Mouse (Mus musculus) CH12.LX (cell line): ENCODE measurements around the gene Cnih3. TPM values are rescaled to one million over a fixed set of nuclear protein-coding genes. Genes with fewer than 3 reads are reported as not detected.

Experiments
- DNase-seq: peaks from one replicate; pipeline ENCODE4 v3.0.0-alpha.2; 2013; ENCODE audit errors: extremely low read depth
- H3K27ac ChIP-seq: 2 replicates; pipeline ENCODE4 v1.5.1; 2012; ENCODE audit warnings: low read depth, mild to moderate bottlenecking, control low read depth, moderate library complexity; ENCODE audit not compliant: insufficient read depth
- H3K27me3 ChIP-seq: replicated peaks from 2 replicates; pipeline ENCODE3; 2012; ENCODE audit warnings: inconsistent platforms
- H3K36me3 ChIP-seq, 2 experiments: replicated peaks in 1 of 2; 2 replicates each; pipeline versions ENCODE3 to v1.6.1; 2012; ENCODE audit warnings: inconsistent platforms in 1 of 2, low read length in 1 of 2, mild to moderate bottlenecking in 1 of 2, mixed read lengths in 1 of 2, moderate library complexity in 1 of 2; ENCODE audit not compliant: control insufficient read depth in 1 of 2, insufficient read depth in 1 of 2
- H3K4me1 ChIP-seq, 2 experiments: 2 replicates each; pipeline ENCODE4 v1.6.1; 2012; ENCODE audit warnings: inconsistent platforms in 1 of 2, moderate library complexity in 1 of 2; ENCODE audit not compliant: insufficient read depth in 2 of 2, control insufficient read depth in 1 of 2
- H3K4me2 ChIP-seq: 2 replicates; pipeline ENCODE4 v1.6.1; 2012; ENCODE audit warnings: low read depth, mild to moderate bottlenecking, control low read depth; ENCODE audit not compliant: poor library complexity, insufficient read depth, severe bottlenecking
- H3K4me3 ChIP-seq, 3 experiments: fragments of 150-350 bp in 1 of 3; sonication (generic) in 1 of 3; replicated peaks in 1 of 3; 2 replicates each; pipeline versions ENCODE3 to v1.5.1; 2011 to 2012; ENCODE audit warnings: low read depth in 2 of 3, low read length in 2 of 3, mild to moderate bottlenecking in 2 of 3, moderate library complexity in 2 of 3, control low read depth in 1 of 3, improper control_type of control experiment in 1 of 3, inconsistent platforms in 1 of 3, mixed read lengths in 1 of 3; ENCODE audit not compliant: poor library complexity in 1 of 3
- H3K79me2 ChIP-seq: replicated peaks from 2 replicates; pipeline ENCODE4 v1.6.1; 2012; ENCODE audit warnings: mild to moderate bottlenecking, moderate library complexity; ENCODE audit not compliant: control insufficient read depth, poor library complexity, insufficient read depth, severe bottlenecking; ENCODE audit errors: extremely low read depth
- H3K9ac ChIP-seq: 2 replicates; pipeline ENCODE4 v1.6.1; 2012; ENCODE audit warnings: low read depth, mild to moderate bottlenecking, control low read depth, moderate library complexity; ENCODE audit not compliant: insufficient read depth
- H3K9me3 ChIP-seq: replicated peaks from 2 replicates; pipeline ENCODE3; 2012; ENCODE audit warnings: low read length, inconsistent platforms, mixed read lengths
- BHLHE40 ChIP-seq: IDR thresholded peaks from 2 replicates; pipeline ENCODE4 v1.6.1; 2011; ENCODE audit warnings: mild to moderate bottlenecking, low read depth, low read length, improper control_type of control experiment
- CHD2 ChIP-seq: IDR thresholded peaks from 2 replicates; pipeline ENCODE4 v1.6.1; 2011; ENCODE audit warnings: low read length, improper control_type of control experiment
- CTCF ChIP-seq, 2 experiments: IDR thresholded peaks in 1 of 2; conservative IDR thresholded peaks in 1 of 2; 2 replicates each; pipeline ENCODE4 v1.5.1; 2011 to 2012; ENCODE audit warnings: low read depth in 2 of 2, low read length in 2 of 2, improper control_type of control experiment in 1 of 2, inconsistent platforms in 1 of 2, mild to moderate bottlenecking in 1 of 2, moderate library complexity in 1 of 2
- E2F4 ChIP-seq: IDR thresholded peaks from 2 replicates; pipeline ENCODE4 v1.6.1; 2011; ENCODE audit warnings: low read depth, low read length, improper control_type of control experiment; ENCODE audit not compliant: insufficient replicate concordance
- ELF1 ChIP-seq: IDR thresholded peaks from 2 replicates; pipeline ENCODE4 v1.6.1; 2014; ENCODE audit warnings: low read depth, mild to moderate bottlenecking, inconsistent platforms, low read length, improper control_type of control experiment
- EP300 ChIP-seq: IDR thresholded peaks from 2 replicates; pipeline ENCODE4 v1.6.1; 2011; ENCODE audit warnings: low read length, improper control_type of control experiment
- IRF4 ChIP-seq: IDR thresholded peaks from 2 replicates; pipeline ENCODE4 v1.6.1; 2014; ENCODE audit warnings: low read depth, mild to moderate bottlenecking, inconsistent platforms, low read length, improper control_type of control experiment
- JUN ChIP-seq: IDR thresholded peaks from 2 replicates; pipeline ENCODE4 v1.6.1; 2011; ENCODE audit warnings: low read depth, mild to moderate bottlenecking, low read length, improper control_type of control experiment, moderate library complexity; ENCODE audit not compliant: insufficient read depth
- JUND ChIP-seq: conservative IDR thresholded peaks from 2 replicates; pipeline ENCODE4 v1.6.1; 2011; ENCODE audit warnings: low read depth, low read length, improper control_type of control experiment
- KAT2A ChIP-seq: IDR thresholded peaks from 2 replicates; pipeline ENCODE4 v1.6.1; 2012; ENCODE audit warnings: low read length, improper control_type of control experiment, inconsistent platforms; ENCODE audit not compliant: insufficient replicate concordance
- MAFK ChIP-seq: IDR thresholded peaks from 2 replicates; pipeline ENCODE4 v1.6.1; 2011; ENCODE audit warnings: low read length, improper control_type of control experiment; ENCODE audit not compliant: insufficient replicate concordance
- MEF2A ChIP-seq: IDR thresholded peaks from 2 replicates; pipeline ENCODE4 v1.6.1; 2014; ENCODE audit warnings: low read depth, mild to moderate bottlenecking, inconsistent platforms, low read length, improper control_type of control experiment, borderline replicate concordance
- MXI1 ChIP-seq: IDR thresholded peaks from 2 replicates; pipeline ENCODE4 v1.6.1; 2011; ENCODE audit warnings: mild to moderate bottlenecking, low read depth, low read length, improper control_type of control experiment
- NELFE ChIP-seq: IDR thresholded peaks from 2 replicates; pipeline ENCODE4 v1.6.1; 2011; ENCODE audit warnings: low read depth, low read length, improper control_type of control experiment
- NRF1 ChIP-seq: IDR thresholded peaks from 2 replicates; pipeline ENCODE4 v1.6.1; 2014; ENCODE audit warnings: low read depth, mild to moderate bottlenecking, inconsistent platforms, low read length, improper control_type of control experiment, moderate library complexity
- POLR2AphosphoS2 ChIP-seq: IDR thresholded peaks from 2 replicates; pipeline ENCODE4 v1.6.1; 2011; ENCODE audit warnings: low read depth, low read length, improper control_type of control experiment
- RAD21 ChIP-seq: IDR thresholded peaks from 2 replicates; pipeline ENCODE4 v1.6.1; 2011; ENCODE audit warnings: low read depth, mild to moderate bottlenecking, low read length, improper control_type of control experiment, moderate library complexity
- RCOR1 ChIP-seq: conservative IDR thresholded peaks from 2 replicates; pipeline ENCODE4 v1.6.1; 2012; ENCODE audit warnings: low read depth, mild to moderate bottlenecking, inconsistent platforms, low read length, improper control_type of control experiment
- SIN3A ChIP-seq: IDR thresholded peaks from 2 replicates; pipeline ENCODE4 v1.6.1; 2012; ENCODE audit warnings: low read length, improper control_type of control experiment, inconsistent platforms
- SMC3 ChIP-seq: IDR thresholded peaks from 2 replicates; pipeline ENCODE4 v1.6.1; 2011; ENCODE audit warnings: low read depth, low read length, improper control_type of control experiment
- TCF12 ChIP-seq: IDR thresholded peaks from 2 replicates; pipeline ENCODE4 v1.6.1; 2014; ENCODE audit warnings: low read depth, mild to moderate bottlenecking, inconsistent platforms, low read length, improper control_type of control experiment
- USF1 ChIP-seq: IDR thresholded peaks from 2 replicates; pipeline ENCODE4 v1.6.1; 2014; ENCODE audit warnings: low read depth, mild to moderate bottlenecking, inconsistent platforms, low read length, improper control_type of control experiment
- ZNF384 ChIP-seq: IDR thresholded peaks from 2 replicates; pipeline ENCODE4 v1.6.1; 2012; ENCODE audit warnings: low read depth, low read length, improper control_type of control experiment, inconsistent platforms
- dilution Hi-C: fragments of 300-500 bp; cut with MboI; formaldehyde crosslinking; loops from 2 replicates; pipeline ENCODE4 v1.14.3; 2020; ENCODE audit warnings: low sequenced_read_pairs; ENCODE audit not compliant: extremely low pct_unique_long_range_greater_than_20kb, extremely low pct_ligation_motif_present
- in situ Hi-C: fragments of 300-500 bp; cut with MboI; formaldehyde crosslinking; loops from 3 replicates; pipeline ENCODE4 v1.14.3; 2019; ENCODE audit warnings: low sequenced_read_pairs, low pct_ligation_motif_present, low pct_unique_long_range_greater_than_20kb, mixed read lengths
- polyA plus RNA-seq: library from polyadenylated mRNA; unstranded; fragments of >175 nt; gene quantifications from 2 replicates; pipeline ENCODE4 v1.2.1, GENCODE M21; 2012; ENCODE audit warnings: low read depth; ENCODE audit not compliant: insufficient read length
- total RNA-seq, 2 experiments: library from RNA; depleted of rRNA; stranded (reverse); fragments of 300-350 nt in 1 of 2; fragments of >200 nt in 1 of 2; gene quantifications; 2 replicates each; pipeline ENCODE4 v1.2.3; 2012 to 2014

Cnih3 gene
- total and polyA plus RNA-seq, 3 experiments, result not detected

DNA sequence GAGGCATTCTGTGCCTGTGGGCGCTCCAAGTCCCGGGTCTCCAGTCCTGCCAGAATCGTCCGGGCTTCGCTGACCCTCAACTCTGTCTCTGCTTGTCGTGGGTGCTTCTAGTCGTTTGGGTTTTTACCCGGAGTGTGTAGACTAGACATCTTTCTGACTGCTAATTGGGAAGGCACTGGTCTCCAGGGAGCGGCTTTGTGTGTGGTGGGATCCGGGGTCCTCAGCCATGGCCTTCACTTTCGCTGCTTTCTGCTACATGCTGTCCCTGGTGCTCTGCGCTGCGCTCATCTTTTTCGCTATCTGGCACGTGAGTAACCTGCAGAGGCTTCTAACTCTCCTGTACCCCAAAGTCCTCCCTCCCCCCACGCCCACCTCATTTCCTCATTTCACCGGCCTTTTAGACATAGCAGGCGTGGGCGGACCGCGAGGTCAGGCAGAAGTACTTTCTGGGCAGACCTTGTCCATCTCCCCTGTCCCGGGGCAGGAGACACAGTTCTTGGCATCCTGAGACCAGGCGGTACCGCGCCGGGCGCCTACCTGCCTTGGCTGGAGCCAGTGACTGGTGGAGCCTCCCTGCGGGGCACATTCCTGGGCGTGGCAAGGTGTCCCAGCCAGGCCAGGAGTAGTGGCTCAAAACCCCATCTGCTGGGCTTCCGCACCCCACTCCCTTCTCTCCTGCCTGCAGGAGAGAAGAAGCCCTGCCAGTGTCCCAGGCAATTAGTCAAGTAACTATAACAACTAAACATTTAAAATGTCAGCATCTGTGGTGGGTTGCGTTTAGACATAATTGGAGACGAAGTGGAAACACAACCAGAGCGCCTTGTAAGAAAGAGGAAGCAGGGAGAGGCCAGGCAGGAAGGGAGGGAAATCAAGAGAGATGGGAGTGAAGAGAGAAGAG, 1.0 kb downstream of the Cnih3 start:
- Histone ChIP-seq H3K4me1 (peaks cover 0 to 4% of the 10 kb centered on the region in 2 experiments; a peak in 1 of 4 replicates), H3K9ac (no peak overlapping the region), H3K36me3 (no peaks in the 10 kb centered on the region), H3K4me3 (no peak overlapping the region), H3K4me2 (no peak overlapping the region), H3K27ac (no peak overlapping the region), H3K9me3 (no peaks in the 10 kb centered on the region), H3K27me3 (peaks cover 10% of the 10 kb centered on the region), H3K79me2 (no peaks in the 10 kb centered on the region)
- in situ Hi-C loops, result no loop called here
- dilution Hi-C loops, result no loop called here
- peak; percentile 30; the same call in 1 of the 2 replicates for TF ChIP-seq BHLHE40
- no peak for TF ChIP-seq IRF4
- no peak for TF ChIP-seq RCOR1
- TF ChIP-seq TCF12, result no peak
- no peak for TF ChIP-seq NRF1
- TF ChIP-seq ZNF384, result no peak
- DNase-seq, result no peak

DNA sequence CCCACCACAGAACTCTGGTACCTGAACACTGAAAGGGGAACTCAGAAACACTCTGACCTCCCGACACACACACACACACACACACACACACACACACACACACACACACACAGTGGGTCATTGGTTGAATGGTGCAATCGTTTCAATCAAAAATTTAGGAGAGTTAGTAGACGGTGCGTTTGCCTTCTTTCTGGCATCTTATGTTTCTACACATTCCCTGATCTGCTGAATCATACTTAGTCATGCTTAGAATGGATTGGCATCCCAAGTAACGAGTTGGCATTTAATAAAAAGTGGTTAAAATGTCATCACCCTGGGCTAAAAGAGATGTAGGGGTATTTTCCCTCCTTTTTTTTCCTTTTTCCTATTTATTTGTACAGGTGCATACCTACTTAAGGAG, 3.3 kb downstream of the Cnih3 start:
- peaks cover 0 to 8% of the 10 kb centered on the region in 2 experiments; a peak in 1 of 4 replicates for H3K4me1 ChIP-seq
- H3K4me3 ChIP-seq, result no peak overlapping the region
- no peak for TF ChIP-seq RAD21
- no peak for TF ChIP-seq ZNF384
- TF ChIP-seq EP300, result no peak
- TF ChIP-seq POLR2AphosphoS2, result no peak
- no peak overlapping the region for H3K4me2 ChIP-seq
- DNase-seq, result no peak
- dilution Hi-C loops (no loop called here), in situ Hi-C loops (no loop called here)
- no peak overlapping the region for H3K9ac ChIP-seq
- no peak overlapping the region for H3K27ac ChIP-seq
- H3K27me3 ChIP-seq, result peaks cover 7% of the 10 kb centered on the region
- no peaks in the 10 kb centered on the region for H3K36me3 ChIP-seq
- no peaks in the 10 kb centered on the region for H3K9me3 ChIP-seq
- H3K79me2 ChIP-seq, result no peaks in the 10 kb centered on the region

DNA sequence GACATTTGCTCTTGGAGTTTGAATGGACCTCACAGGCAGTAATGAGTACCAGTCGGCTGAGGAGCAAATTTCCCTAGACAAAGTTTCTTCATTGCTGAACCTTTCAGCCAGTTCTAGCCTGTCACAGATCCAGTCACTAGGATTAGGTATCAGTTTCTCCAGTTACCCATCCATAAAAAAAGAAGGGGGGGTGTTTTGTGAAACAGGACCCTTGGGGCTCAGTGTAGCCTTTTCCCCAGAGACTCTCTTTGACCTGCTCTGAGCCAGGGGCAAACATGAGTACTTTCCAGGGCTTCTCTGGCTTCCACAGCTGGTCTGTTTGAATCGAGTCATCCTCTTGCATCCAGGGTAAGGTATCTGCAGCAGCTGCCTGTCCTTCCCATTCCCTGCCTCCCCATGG, 5.4 kb downstream of the Cnih3 start:
- H3K79me2 ChIP-seq, result no peaks in the 10 kb centered on the region
- DNase-seq, result no peak
- in situ Hi-C loops, result no loop called here
- H3K4me1 ChIP-seq, result 0 out of 4 replicates have a peak, but pooled peaks cover 0 to 3% of the 10 kb centered on the region in 2 experiments
- no peak overlapping the region for H3K4me3 ChIP-seq
- no peaks in the 10 kb centered on the region for H3K9me3 ChIP-seq
- peaks cover 7% of the 10 kb centered on the region for H3K27me3 ChIP-seq
- no peaks in the 10 kb centered on the region for H3K36me3 ChIP-seq
- no peak overlapping the region for H3K27ac ChIP-seq
- H3K9ac ChIP-seq, result no peak overlapping the region
- dilution Hi-C loops, result no loop called here
- TF ChIP-seq CTCF (conservative IDR thresholded peaks at IDR 0.05 in 1 of 2, IDR thresholded peaks at IDR 0.05 in 1 of 2; ENCODE audit: low read depth in 2 of 2, low read length in 2 of 2) (no peak), CHD2 (no peak), KAT2A (no peak), SMC3 (no peak), NRF1 (no peak), EP300 (no peak), BHLHE40 (no peak), USF1 (no peak), JUN (no peak), JUND (no peak), RCOR1 (no peak), MAFK (no peak), SIN3A (no peak), MEF2A (no peak), MXI1 (no peak), E2F4 (no peak), RAD21 (no peak), ELF1 (no peak), NELFE (no peak)
- TF ChIP-seq, all 38 proteins: peak for 0
- no peak overlapping the region for H3K4me2 ChIP-seq
